Mouse (Mus musculus): Measurements from ENCODE around the gene Ly6g5c. TPM values are rescaled to one million over a fixed set of nuclear protein-coding genes. Genes with fewer than 3 reads are reported as not detected.

Gene Ly6g5c
- polyA plus RNA-seq, 1 experiment from 2014 or later, result not detected

- Histone ChIP-seq H3K4me1 (ENCODE audit: control insufficient read depth, insufficient read depth, low read length) (peaks cover under 1% of the 10 kb centered on the region; the same call in 1 of the 2 replicates), H3K4me2 (ENCODE audit: low read depth, low read length) (no peak overlapping the region), H3K9me3 (ENCODE audit: control insufficient read depth, low read length) (no peaks in the 10 kb centered on the region), H3K36me3 (ENCODE audit: control insufficient read depth, insufficient read depth, low read length) (peaks cover 100% of the 10 kb centered on the region), H3K27ac (ENCODE audit: low read depth, low read length) (no peak overlapping the region), H3K4me3 (ENCODE audit: low read depth, low read length) (no peak overlapping the region), H3K9ac (replicated peaks; ENCODE audit: low read depth, low read length) (no peak overlapping the region), H3K27me3 (ENCODE audit: control insufficient read depth, insufficient read depth, low read length) (no peaks in the 10 kb centered on the region)
- ATAC-seq (ENCODE audit: low read depth), result no peak
- WGBS, result 92% methylated on average over 33 of the region's 33 CpGs
Measured at GRCm38 (mm10) chr17:35156461-35157200, 48.6 kb downstream of the Ly6g5c start.

DNA sequence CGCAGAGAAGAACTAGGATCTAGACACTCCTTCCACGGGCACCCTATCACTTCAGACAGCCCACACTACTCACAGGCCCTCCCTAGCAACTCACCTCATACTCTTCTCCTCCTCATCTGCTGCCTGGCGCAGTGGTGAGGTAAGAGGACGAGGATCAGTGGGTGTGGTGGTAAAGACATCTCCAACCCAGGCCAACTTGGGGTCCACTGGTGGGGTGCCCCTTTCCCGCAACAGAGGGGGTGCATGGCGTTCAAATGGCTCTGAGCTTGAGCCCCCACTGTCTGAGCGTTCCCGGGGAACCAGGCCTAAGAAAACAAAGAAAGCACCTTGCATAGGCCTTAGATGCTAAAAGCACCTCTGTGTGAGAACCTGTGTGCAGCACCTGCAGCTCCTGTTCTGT, 49.2 kb downstream of the Ly6g5c start:
- no peaks in the 10 kb centered on the region for H3K27me3 ChIP-seq (ENCODE audit: control insufficient read depth, insufficient read depth, low read length)

GRCm38 (mm10) chr17:35157661-35158175, 49.6 kb downstream of the Ly6g5c start:
- H3K9ac ChIP-seq (replicated peaks; ENCODE audit: low read depth, low read length), result no peak overlapping the region
- no peak for ATAC-seq (ENCODE audit: low read depth)
- H3K36me3 ChIP-seq (ENCODE audit: control insufficient read depth, insufficient read depth, low read length), result peaks cover 92% of the 10 kb centered on the region
- WGBS, result 93% methylated on average over 8 of the region's 8 CpGs
- H3K27ac ChIP-seq (ENCODE audit: low read depth, low read length), result no peak overlapping the region
- H3K4me2 ChIP-seq (ENCODE audit: low read depth, low read length), result no peak overlapping the region
- no peaks in the 10 kb centered on the region for H3K9me3 ChIP-seq (ENCODE audit: control insufficient read depth, low read length)
- H3K27me3 ChIP-seq (ENCODE audit: control insufficient read depth, insufficient read depth, low read length), result no peaks in the 10 kb centered on the region
- H3K4me1 ChIP-seq (ENCODE audit: control insufficient read depth, insufficient read depth, low read length), result peaks cover 11% of the 10 kb centered on the region; the same call in 1 of the 2 replicates
- H3K4me3 ChIP-seq (ENCODE audit: low read depth, low read length), result no peak overlapping the region

More for the DNA sequence above, 49.2 kb downstream of the Ly6g5c start:
- H3K36me3 ChIP-seq (ENCODE audit: control insufficient read depth, insufficient read depth, low read length), result peaks cover 97% of the 10 kb centered on the region
- no peak overlapping the region for H3K4me2 ChIP-seq (ENCODE audit: low read depth, low read length)
- no peak overlapping the region for H3K4me3 ChIP-seq (ENCODE audit: low read depth, low read length)
- H3K27ac ChIP-seq (ENCODE audit: low read depth, low read length), result no peak overlapping the region
- WGBS, result 94% methylated on average over 8 of the region's 8 CpGs
- H3K9ac ChIP-seq (replicated peaks; ENCODE audit: low read depth, low read length), result no peak overlapping the region
- peaks cover 7% of the 10 kb centered on the region; the same call in 1 of the 2 replicates for H3K4me1 ChIP-seq (ENCODE audit: control insufficient read depth, insufficient read depth, low read length)
- ATAC-seq (ENCODE audit: low read depth), result no peak
- H3K9me3 ChIP-seq (ENCODE audit: control insufficient read depth, low read length), result no peaks in the 10 kb centered on the region

GRCm38 (mm10) chr17:35158850-35159593, 50.9 kb downstream of the Ly6g5c start:
- H3K4me3 ChIP-seq (ENCODE audit: low read depth, low read length), result no peak overlapping the region
- H3K27me3 ChIP-seq (ENCODE audit: control insufficient read depth, insufficient read depth, low read length), result no peaks in the 10 kb centered on the region
- 94% methylated on average over 16 of the region's 16 CpGs for WGBS
- H3K36me3 ChIP-seq (ENCODE audit: control insufficient read depth, insufficient read depth, low read length), result peaks cover 79% of the 10 kb centered on the region
- no peak overlapping the region for H3K9ac ChIP-seq (replicated peaks; ENCODE audit: low read depth, low read length)
- peaks cover 17% of the 10 kb centered on the region; the same call in 1 of the 2 replicates for H3K4me1 ChIP-seq (ENCODE audit: control insufficient read depth, insufficient read depth, low read length)
- ATAC-seq (ENCODE audit: low read depth), result no peak
- H3K27ac ChIP-seq (ENCODE audit: low read depth, low read length), result no peak overlapping the region
- no peak overlapping the region for H3K4me2 ChIP-seq (ENCODE audit: low read depth, low read length)
- no peaks in the 10 kb centered on the region for H3K9me3 ChIP-seq (ENCODE audit: control insufficient read depth, low read length)

DNA sequence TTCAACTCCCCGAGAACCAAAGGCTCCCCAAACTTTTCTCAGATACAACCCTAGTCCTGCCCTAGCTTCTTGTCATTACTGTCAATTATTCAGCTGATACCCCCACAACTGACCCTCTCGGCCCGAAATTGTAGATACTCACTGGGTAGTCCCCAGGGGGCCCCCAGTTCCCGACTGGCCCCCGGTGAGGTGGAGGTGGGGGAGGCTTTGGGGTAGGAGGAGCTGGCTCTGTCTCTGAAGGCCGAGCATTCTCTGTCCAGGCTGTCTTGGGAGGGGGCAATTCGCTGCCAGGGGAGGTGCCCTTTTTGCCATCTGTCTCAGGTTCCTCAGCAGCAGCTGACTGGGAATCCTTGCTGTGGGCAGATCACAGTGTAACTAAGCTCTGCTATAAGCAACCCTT, 51.6 kb downstream of the Ly6g5c start:
- H3K4me1 ChIP-seq (ENCODE audit: control insufficient read depth, insufficient read depth, low read length), result peaks cover 17% of the 10 kb centered on the region; the same call in 1 of the 2 replicates
- 85% methylated on average over 7 of the region's 7 CpGs for WGBS
- ATAC-seq (ENCODE audit: low read depth), result no peak

DNA sequence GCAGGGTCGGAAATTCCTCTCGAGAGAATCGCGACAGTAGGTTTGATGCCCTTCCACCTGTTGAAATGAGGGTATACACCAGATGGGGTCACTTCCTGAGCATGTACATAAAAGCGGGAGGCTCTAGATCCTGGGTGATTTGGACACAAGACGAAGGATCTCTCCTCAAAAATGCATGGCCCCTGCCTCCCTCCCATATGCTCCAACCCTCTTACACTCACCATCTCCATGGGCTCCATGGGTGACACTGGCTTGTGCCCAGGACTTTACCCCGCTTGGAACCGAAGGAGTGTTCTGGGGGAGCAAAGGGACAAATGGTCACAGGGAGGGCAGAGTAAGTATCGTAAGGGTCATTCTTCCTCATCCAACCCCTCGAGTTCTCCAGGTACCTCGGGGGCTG, 53.3 kb downstream of the Ly6g5c start:
- 75% methylated on average over 11 of the region's 11 CpGs for WGBS
- H3K9me3 ChIP-seq (ENCODE audit: control insufficient read depth, low read length), result no peaks in the 10 kb centered on the region
- H3K4me1 ChIP-seq (ENCODE audit: control insufficient read depth, insufficient read depth, low read length), result peaks cover 24% of the 10 kb centered on the region
- no peak for ATAC-seq (ENCODE audit: low read depth)
- no peak overlapping the region for H3K4me3 ChIP-seq (ENCODE audit: low read depth, low read length)
- H3K36me3 ChIP-seq (ENCODE audit: control insufficient read depth, insufficient read depth, low read length), result peaks cover 55% of the 10 kb centered on the region
- no peak overlapping the region for H3K4me2 ChIP-seq (ENCODE audit: low read depth, low read length)
- H3K27me3 ChIP-seq (ENCODE audit: control insufficient read depth, insufficient read depth, low read length), result no peaks in the 10 kb centered on the region
- no peak overlapping the region for H3K27ac ChIP-seq (ENCODE audit: low read depth, low read length)
- no peak overlapping the region for H3K9ac ChIP-seq (replicated peaks; ENCODE audit: low read depth, low read length)

More for the DNA sequence above, 51.6 kb downstream of the Ly6g5c start:
- no peak overlapping the region for H3K4me3 ChIP-seq (ENCODE audit: low read depth, low read length)
- peaks cover 73% of the 10 kb centered on the region for H3K36me3 ChIP-seq (ENCODE audit: control insufficient read depth, insufficient read depth, low read length)
- H3K9ac ChIP-seq (replicated peaks; ENCODE audit: low read depth, low read length), result no peak overlapping the region
- H3K9me3 ChIP-seq (ENCODE audit: control insufficient read depth, low read length), result no peaks in the 10 kb centered on the region
- H3K4me2 ChIP-seq (ENCODE audit: low read depth, low read length), result no peak overlapping the region
- no peak overlapping the region for H3K27ac ChIP-seq (ENCODE audit: low read depth, low read length)
- no peaks in the 10 kb centered on the region for H3K27me3 ChIP-seq (ENCODE audit: control insufficient read depth, insufficient read depth, low read length)

Other genes with a start within 250 kb of the Ly6g5c start
- 1.3 and 2.0 TPM in 2 replicates for gene Cfb, start 245.8 kb upstream of the Ly6g5c start, polyA plus RNA-seq (2014; fragmentation: Nextera tagmentation; extraction: Ambion mirVana)
- gene Zbtb12, start 228.8 kb upstream of the Ly6g5c start, polyA plus RNA-seq (2014; fragmentation: Nextera tagmentation; extraction: Ambion mirVana), result 2.2 and 2.3 TPM in 2 replicates
- gene Gm20547, start 226.2 kb upstream of the Ly6g5c start, polyA plus RNA-seq (2014; fragmentation: Nextera tagmentation; extraction: Ambion mirVana), result not detected in 2 replicates
- 1.5 and 2.1 TPM in 2 replicates for gene C2, start 210.0 kb upstream of the Ly6g5c start, polyA plus RNA-seq (2014; fragmentation: Nextera tagmentation; extraction: Ambion mirVana)
- gene Ehmt2, start 209.8 kb upstream of the Ly6g5c start, polyA plus RNA-seq (2014; fragmentation: Nextera tagmentation; extraction: Ambion mirVana), result 78.1 and 86.8 TPM in 2 replicates
- gene Slc44a4, start 193.8 kb upstream of the Ly6g5c start, polyA plus RNA-seq (2014; fragmentation: Nextera tagmentation; extraction: Ambion mirVana), result not detected in 2 replicates
- gene Neu1, start 177.0 kb upstream of the Ly6g5c start, polyA plus RNA-seq (2014; fragmentation: Nextera tagmentation; extraction: Ambion mirVana), result 27.4 and 30.1 TPM in 2 replicates
- gene Hspa1b, start 149.0 kb upstream of the Ly6g5c start, polyA plus RNA-seq (2014; fragmentation: Nextera tagmentation; extraction: Ambion mirVana), result 0.27 and 0.35 TPM in 2 replicates
- gene Gm20481, start 138.4 kb upstream of the Ly6g5c start, polyA plus RNA-seq (2014; fragmentation: Nextera tagmentation; extraction: Ambion mirVana), result not detected in 2 replicates
- 7.0 and 7.6 TPM in 2 replicates for gene Hspa1a, start 136.1 kb upstream of the Ly6g5c start, polyA plus RNA-seq (2014; fragmentation: Nextera tagmentation; extraction: Ambion mirVana)
- gene Hspa1l, start 135.6 kb upstream of the Ly6g5c start, polyA plus RNA-seq (2014; fragmentation: Nextera tagmentation; extraction: Ambion mirVana), result 1.6 and 2.8 TPM in 2 replicates
- 89.1 and 89.5 TPM in 2 replicates for gene Lsm2, start 126.4 kb upstream of the Ly6g5c start, polyA plus RNA-seq (2014; fragmentation: Nextera tagmentation; extraction: Ambion mirVana)
- gene Vars, start 107.3 kb upstream of the Ly6g5c start, polyA plus RNA-seq (2014; fragmentation: Nextera tagmentation; extraction: Ambion mirVana), result 51.4 and 56.9 TPM in 2 replicates
- 0.11 and 0.15 TPM in 2 replicates for gene Vwa7, start 91.7 kb upstream of the Ly6g5c start, polyA plus RNA-seq (2014; fragmentation: Nextera tagmentation; extraction: Ambion mirVana)
- 2.1 and 2.2 TPM in 2 replicates for gene Sapcd1, start 80.3 kb upstream of the Ly6g5c start, polyA plus RNA-seq (2014; fragmentation: Nextera tagmentation; extraction: Ambion mirVana)
- 1.9 and 2.2 TPM in 2 replicates for gene Msh5, start 61.5 kb upstream of the Ly6g5c start, polyA plus RNA-seq (2014; fragmentation: Nextera tagmentation; extraction: Ambion mirVana)
- 13.3 and 37.0 TPM in 2 replicates for gene Clic1, start 58.3 kb upstream of the Ly6g5c start, polyA plus RNA-seq (2014; fragmentation: Nextera tagmentation; extraction: Ambion mirVana)
- 269 and 303 TPM in 2 replicates for gene Ddah2, start 49.2 kb upstream of the Ly6g5c start, polyA plus RNA-seq (2014; fragmentation: Nextera tagmentation; extraction: Ambion mirVana)
- gene Ly6g6c, start 42.9 kb upstream of the Ly6g5c start, polyA plus RNA-seq (2014; fragmentation: Nextera tagmentation; extraction: Ambion mirVana), result not detected in 2 replicates
- gene Mpig6b, start 42.1 kb upstream of the Ly6g5c start, polyA plus RNA-seq (2014; fragmentation: Nextera tagmentation; extraction: Ambion mirVana), result 0.12 and 0.15 TPM in 2 replicates
- 0.46 and 0.66 TPM in 2 replicates for gene Ly6g6e, start 31.4 kb upstream of the Ly6g5c start, polyA plus RNA-seq (2014; fragmentation: Nextera tagmentation; extraction: Ambion mirVana)
- gene Ly6g6d, start 30.2 kb upstream of the Ly6g5c start, polyA plus RNA-seq (2014; fragmentation: Nextera tagmentation; extraction: Ambion mirVana), result 0.84 and 1.8 TPM in 2 replicates
- 0.23 TPM in 1 of 2 replicates, not detected in the other for gene Ly6g6f, start 22.7 kb upstream of the Ly6g5c start, polyA plus RNA-seq (2014; fragmentation: Nextera tagmentation; extraction: Ambion mirVana)
- 82.3 and 92.5 TPM in 2 replicates for gene Abhd16a, start 19.0 kb upstream of the Ly6g5c start, polyA plus RNA-seq (2014; fragmentation: Nextera tagmentation; extraction: Ambion mirVana)
- gene Ly6g5b, start 7.1 kb downstream of the Ly6g5c start, polyA plus RNA-seq (2014; fragmentation: Nextera tagmentation; extraction: Ambion mirVana), result 0.52 and 0.92 TPM in 2 replicates
- gene Gpank1, start 13.2 kb downstream of the Ly6g5c start, polyA plus RNA-seq (2014; fragmentation: Nextera tagmentation; extraction: Ambion mirVana), result 22.2 and 23.7 TPM in 2 replicates
- gene Csnk2b, start 13.8 kb downstream of the Ly6g5c start, polyA plus RNA-seq (2014; fragmentation: Nextera tagmentation; extraction: Ambion mirVana), result 361 and 363 TPM in 2 replicates
- 8.1 and 9.7 TPM in 2 replicates for gene D17H6S53E, start 18.1 kb downstream of the Ly6g5c start, polyA plus RNA-seq (2014; fragmentation: Nextera tagmentation; extraction: Ambion mirVana)
- gene Apom, start 23.8 kb downstream of the Ly6g5c start, polyA plus RNA-seq (2014; fragmentation: Nextera tagmentation; extraction: Ambion mirVana), result 0.75 and 0.89 TPM in 2 replicates
- gene Bag6, start 26.9 kb downstream of the Ly6g5c start, polyA plus RNA-seq (2014; fragmentation: Nextera tagmentation; extraction: Ambion mirVana), result 88.3 and 102 TPM in 2 replicates
- gene Prrc2a, start 56.6 kb downstream of the Ly6g5c start, polyA plus RNA-seq (2014; fragmentation: Nextera tagmentation; extraction: Ambion mirVana), result 181 and 195 TPM in 2 replicates
- gene Aif1, start 67.8 kb downstream of the Ly6g5c start, polyA plus RNA-seq (2014; fragmentation: Nextera tagmentation; extraction: Ambion mirVana), result 6.7 and 10.7 TPM in 2 replicates
- 3.7 and 8.8 TPM in 2 replicates for gene Lst1, start 80.2 kb downstream of the Ly6g5c start, polyA plus RNA-seq (2014; fragmentation: Nextera tagmentation; extraction: Ambion mirVana)
- gene Ltb, start 86.2 kb downstream of the Ly6g5c start, polyA plus RNA-seq (2014; fragmentation: Nextera tagmentation; extraction: Ambion mirVana), result 0.31 and 0.62 TPM in 2 replicates
- gene Tnf, start 93.7 kb downstream of the Ly6g5c start, polyA plus RNA-seq (2014; fragmentation: Nextera tagmentation; extraction: Ambion mirVana), result not detected in 2 replicates
- 0.24 and 0.26 TPM in 2 replicates for gene Lta, start 97.1 kb downstream of the Ly6g5c start, polyA plus RNA-seq (2014; fragmentation: Nextera tagmentation; extraction: Ambion mirVana)
- 0.44 TPM in 1 of 2 replicates, not detected in the other for gene Gm16181, start 112.6 kb downstream of the Ly6g5c start, polyA plus RNA-seq (2014; fragmentation: Nextera tagmentation; extraction: Ambion mirVana)
- gene Atp6v1g2, start 125.4 kb downstream of the Ly6g5c start, polyA plus RNA-seq (2014; fragmentation: Nextera tagmentation; extraction: Ambion mirVana), result 118 and 154 TPM in 2 replicates
- gene Nfkbil1, start 127.5 kb downstream of the Ly6g5c start, polyA plus RNA-seq (2014; fragmentation: Nextera tagmentation; extraction: Ambion mirVana), result 3.4 and 4.3 TPM in 2 replicates
- 373 and 383 TPM in 2 replicates for gene Ddx39b, start 133.5 kb downstream of the Ly6g5c start, polyA plus RNA-seq (2014; fragmentation: Nextera tagmentation; extraction: Ambion mirVana)
- 99.9 and 111 TPM in 2 replicates for gene H2-D1, start 154.5 kb downstream of the Ly6g5c start, polyA plus RNA-seq (2014; fragmentation: Nextera tagmentation; extraction: Ambion mirVana)
- 0.48 TPM in 1 of 2 replicates, not detected in the other for gene H2-Q1, start 212.1 kb downstream of the Ly6g5c start, polyA plus RNA-seq (2014; fragmentation: Nextera tagmentation; extraction: Ambion mirVana)
- 1.4 and 2.9 TPM in 2 replicates for gene H2-Q2, start 234.0 kb downstream of the Ly6g5c start, polyA plus RNA-seq (2014; fragmentation: Nextera tagmentation; extraction: Ambion mirVana)

Measured in neural tube, embryonic 14.5 days (tissue).